Mouse (Mus musculus): ENCODE measurements around the gene B4galt7. TPM values are rescaled to one million over a fixed set of nuclear protein-coding genes. Genes with fewer than 3 reads are reported as not detected.

The B4galt7 gene
- total RNA-seq, 4 experiments from 2014 or later, result 4.8 to 5.8 (median 5.1) TPM

Other genes with a start within 250 kb of the B4galt7 start
- gene Lman2, start 237.1 kb upstream of the B4galt7 start, total RNA-seq (2022), result 10 to 100 TPM; 32.5 to 39.6 (median 34.6) TPM
- gene Rgs14, start 230.2 kb upstream of the B4galt7 start, total RNA-seq (2022), result under 1 TPM in 2 of 4 experiments, not detected in 2; 0.29 to 0.35 TPM
- gene Slc34a1, start 201.7 kb upstream of the B4galt7 start, total RNA-seq (2022), result not detected
- not detected for gene Pfn3, start 184.7 kb upstream of the B4galt7 start, total RNA-seq (2022)
- gene F12, start 173.1 kb upstream of the B4galt7 start, total RNA-seq (2022), result not detected
- gene Grk6, start 154.8 kb upstream of the B4galt7 start, total RNA-seq (2022), result 1 to 10 TPM; 6.9 to 9.7 (median 9.4) TPM
- gene Prr7, start 135.6 kb upstream of the B4galt7 start, total RNA-seq (2022), result under 1 TPM in 2 of 4 experiments, not detected in 2; 0.20 to 0.39 TPM
- 1 to 10 TPM; 2.9 to 4.0 (median 3.4) TPM for gene Dbn1, start 111.8 kb upstream of the B4galt7 start, total RNA-seq (2022)
- 100 to 1,000 TPM; 476 to 539 (median 493) TPM for gene Pdlim7, start 86.2 kb upstream of the B4galt7 start, total RNA-seq (2022)
- 1 to 10 TPM in 1 of 4 experiments, under 1 TPM in 3; 0.61 to 1.1 (median 0.79) TPM for gene Dok3, start 70.6 kb upstream of the B4galt7 start, total RNA-seq (2022)
- 10 to 100 TPM in 1 of 4 experiments, 1 to 10 TPM in 3; 8.3 to 12.2 (median 9.2) TPM for gene Ddx41, start 63.2 kb upstream of the B4galt7 start, total RNA-seq (2022)
- 10 to 100 TPM in 3 of 4 experiments, 1 to 10 TPM in 1; 7.8 to 14.0 (median 10.1) TPM for gene Fam193b, start 28.8 kb upstream of the B4galt7 start, total RNA-seq (2022)
- gene Tmed9, start 26.2 kb upstream of the B4galt7 start, total RNA-seq (2022), result 10 to 100 TPM; 54.1 to 64.0 (median 60.1) TPM
- gene Caml, start 23.1 kb downstream of the B4galt7 start, total RNA-seq (2022), result 10 to 100 TPM in 1 of 4 experiments, 1 to 10 TPM in 3; 7.8 to 11.9 (median 8.7) TPM
- 10 to 100 TPM; 20.3 to 27.5 (median 23.8) TPM for gene Ddx46, start 35.1 kb downstream of the B4galt7 start, total RNA-seq (2022)
- 10 to 100 TPM; 28.4 to 32.8 (median 30.8) TPM for gene B230219D22Rik, start 93.2 kb downstream of the B4galt7 start, total RNA-seq (2022)
- 10 to 100 TPM; 31.8 to 40.0 (median 34.2) TPM for gene Txndc15, start 114.8 kb downstream of the B4galt7 start, total RNA-seq (2022)
- 10 to 100 TPM; 17.5 to 22.8 (median 19.3) TPM for gene Pcbd2, start 127.5 kb downstream of the B4galt7 start, total RNA-seq (2022)
- gene Catsper3, start 184.7 kb downstream of the B4galt7 start, total RNA-seq (2022), result under 1 TPM in 1 of 4 experiments, not detected in 3; 0.38 TPM
- gene Pitx1, start 236.3 kb downstream of the B4galt7 start, total RNA-seq (2022), result under 1 TPM; 0.12 to 0.27 (median 0.21) TPM